Mouse (Mus musculus): Measurements from ENCODE around the gene Fyn. TPM values are rescaled to one million over a fixed set of nuclear protein-coding genes. Genes with fewer than 3 reads are reported as not detected.

Gene Fyn
- polyA plus RNA-seq, 1 experiment from 2014 or later, result 36.0 TPM

DNA sequence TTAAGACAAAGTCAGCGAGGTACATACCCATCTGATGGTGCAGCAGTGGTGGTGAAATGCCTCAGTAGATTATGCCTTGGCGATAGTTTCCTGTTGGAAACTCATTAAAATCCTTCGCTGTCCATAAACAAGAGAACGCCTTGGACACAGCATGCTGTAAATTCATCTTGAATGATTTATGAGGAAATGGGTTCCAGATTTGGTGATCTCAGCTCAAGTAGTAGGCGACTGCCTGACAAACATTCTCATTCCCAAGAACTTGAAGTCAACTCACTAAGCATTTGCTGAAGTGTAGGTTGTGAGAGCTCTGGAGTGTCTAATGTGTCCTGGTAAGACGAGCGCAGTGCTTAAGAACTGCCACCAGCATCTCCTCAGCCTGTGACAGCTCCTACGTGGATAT is 141.3 kb downstream of the Fyn start:
- ATAC-seq (replicated peaks; ENCODE audit: low FRiP score, low TSS enrichment, low read depth) (no peak), DNase-seq (ENCODE audit: low spot score) (no peak)
- Histone ChIP-seq H3K4me3 (ENCODE audit: low read depth, low read length) (no peak overlapping the region), H3K4me2 (ENCODE audit: low read length) (no peak overlapping the region), H3K4me1 (replicated peaks; ENCODE audit: control insufficient read depth, insufficient read depth, low read length) (peaks cover 19% of the 10 kb centered on the region), H3K27ac (ENCODE audit: low read depth) (no peak overlapping the region), H3K36me3 (ENCODE audit: control insufficient read depth, insufficient read depth, low read length) (0 out of 2 replicates have a peak, but pooled peaks cover 9% of the 10 kb centered on the region), H3K9me3 (ENCODE audit: control insufficient read depth, low read length) (no peaks in the 10 kb centered on the region), H3K27me3 (replicated peaks; ENCODE audit: control insufficient read depth, insufficient read depth, low read length) (no peaks in the 10 kb centered on the region), H3K9ac (ENCODE audit: low read length) (no peak overlapping the region)
- WGBS, result 68% methylated on average over 8 of the region's 8 CpGs

DNA sequence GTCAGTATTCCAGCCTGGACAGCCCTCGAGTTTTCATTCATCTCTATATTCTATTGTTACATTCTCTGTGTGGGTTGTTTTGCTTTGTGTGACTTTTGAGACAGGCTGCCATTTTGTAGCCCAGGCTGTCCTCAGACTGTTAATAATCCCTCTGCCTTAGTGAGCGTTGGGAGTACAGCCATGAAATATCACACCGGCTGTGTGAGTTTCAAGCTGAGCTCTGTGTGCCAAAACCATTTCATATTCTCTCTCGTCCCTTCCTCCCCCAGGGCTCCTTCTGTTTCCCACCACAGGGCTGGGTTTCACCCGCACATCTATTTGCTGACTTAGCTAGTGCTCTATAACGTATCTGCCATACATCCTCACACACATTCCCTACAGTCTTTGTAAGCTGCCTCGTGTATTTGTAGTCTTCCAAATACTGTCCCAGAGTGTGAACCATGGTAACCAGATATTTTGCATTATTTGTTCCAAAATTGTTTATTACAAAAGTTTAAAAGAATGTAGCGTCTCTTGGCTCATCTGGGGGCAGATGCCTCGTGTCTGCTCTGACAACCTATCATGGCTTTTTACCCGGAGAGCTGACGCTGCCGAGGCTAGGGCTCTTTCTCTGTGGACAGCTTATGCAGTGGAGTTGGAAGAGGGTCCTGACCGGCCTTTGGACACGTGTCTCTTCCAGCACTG is 144.1 kb downstream of the Fyn start:
- peaks cover 16% of the 10 kb centered on the region for H3K4me1 ChIP-seq (replicated peaks; ENCODE audit: control insufficient read depth, insufficient read depth, low read length)
- H3K36me3 ChIP-seq (ENCODE audit: control insufficient read depth, insufficient read depth, low read length), result peaks cover 27% of the 10 kb centered on the region
- no peak overlapping the region for H3K4me3 ChIP-seq (ENCODE audit: low read depth, low read length)
- no peak overlapping the region for H3K27ac ChIP-seq (ENCODE audit: low read depth)
- H3K4me2 ChIP-seq (ENCODE audit: low read length), result no peak overlapping the region
- DNase-seq (ENCODE audit: low spot score) (no peak), ATAC-seq (replicated peaks; ENCODE audit: low FRiP score, low TSS enrichment, low read depth) (no peak)
- H3K27me3 ChIP-seq (replicated peaks; ENCODE audit: control insufficient read depth, insufficient read depth, low read length), result no peaks in the 10 kb centered on the region
- no peak overlapping the region for H3K9ac ChIP-seq (ENCODE audit: low read length)
- 77% methylated on average over 14 of the region's 14 CpGs for WGBS
- H3K9me3 ChIP-seq (ENCODE audit: control insufficient read depth, low read length), result no peaks in the 10 kb centered on the region

DNA sequence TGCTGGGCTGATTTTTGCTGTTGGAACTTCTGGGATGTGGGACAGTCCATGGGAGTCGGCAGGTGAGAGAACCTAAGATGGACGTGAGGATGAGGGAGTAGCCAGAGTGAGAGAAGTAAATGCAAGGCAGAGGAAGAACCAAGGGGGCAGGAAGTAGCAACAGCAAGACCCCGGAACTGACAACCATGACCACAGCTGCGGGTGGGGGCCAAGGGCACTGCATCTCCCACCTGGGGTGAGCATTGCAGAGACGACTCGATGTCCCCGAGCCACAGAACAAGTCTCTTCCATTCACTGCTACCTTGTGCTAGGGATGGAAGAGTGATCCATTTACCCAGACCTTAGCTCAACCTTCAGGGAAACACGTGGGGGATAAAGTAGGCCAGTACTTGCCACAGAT is 146.3 kb downstream of the Fyn start:
- Histone ChIP-seq H3K36me3 (ENCODE audit: control insufficient read depth, insufficient read depth, low read length) (peaks cover 27% of the 10 kb centered on the region), H3K27ac (ENCODE audit: low read depth) (no peak overlapping the region), H3K4me3 (ENCODE audit: low read depth, low read length) (no peak overlapping the region), H3K9me3 (ENCODE audit: control insufficient read depth, low read length) (no peaks in the 10 kb centered on the region), H3K9ac (ENCODE audit: low read length) (no peak overlapping the region), H3K27me3 (replicated peaks; ENCODE audit: control insufficient read depth, insufficient read depth, low read length) (no peaks in the 10 kb centered on the region), H3K4me1 (replicated peaks; ENCODE audit: control insufficient read depth, insufficient read depth, low read length) (peaks cover 15% of the 10 kb centered on the region), H3K4me2 (ENCODE audit: low read length) (no peak overlapping the region)
- 96% methylated on average over 8 of the region's 8 CpGs for WGBS
- no peak for ATAC-seq (replicated peaks; ENCODE audit: low FRiP score, low TSS enrichment, low read depth)
- DNase-seq (ENCODE audit: low spot score), result no peak

DNA sequence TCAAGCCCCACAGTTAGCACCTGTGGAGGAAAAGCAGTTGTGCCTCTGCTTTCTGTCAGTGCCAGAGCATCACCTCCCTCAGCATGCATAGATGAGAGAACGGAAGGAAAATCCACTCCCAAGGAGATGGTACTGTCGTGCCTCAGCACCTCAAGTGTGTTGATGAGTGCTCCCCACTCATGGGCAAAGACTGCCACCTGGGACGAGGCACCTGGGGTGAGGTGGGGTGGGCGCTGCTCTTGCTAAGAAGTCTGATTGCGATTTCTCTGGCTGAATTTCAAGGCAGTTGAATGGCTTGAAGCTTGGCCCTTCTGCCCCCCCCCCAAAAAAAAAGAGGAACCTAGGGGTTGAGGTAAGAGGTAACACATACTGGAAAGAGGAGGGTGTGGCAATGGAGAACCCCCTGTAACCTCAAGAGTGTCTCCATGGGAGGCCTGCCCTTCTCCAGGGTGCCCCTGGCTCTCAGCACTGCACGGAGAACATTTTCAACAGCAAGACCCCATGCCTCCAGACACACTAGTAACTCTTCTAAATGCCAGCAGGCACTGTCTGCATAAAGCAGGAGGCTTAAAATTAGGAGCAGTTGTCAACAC is 148.0 kb downstream of the Fyn start:
- 89% methylated on average over 6 of the region's 6 CpGs for WGBS
- no peaks in the 10 kb centered on the region for H3K9me3 ChIP-seq (ENCODE audit: control insufficient read depth, low read length)
- DNase-seq (ENCODE audit: low spot score), result no peak
- H3K27ac ChIP-seq (ENCODE audit: low read depth), result no peak overlapping the region
- ATAC-seq (replicated peaks; ENCODE audit: low FRiP score, low TSS enrichment, low read depth), result no peak
- H3K4me1 ChIP-seq (replicated peaks; ENCODE audit: control insufficient read depth, insufficient read depth, low read length), result peaks cover 15% of the 10 kb centered on the region
- no peaks in the 10 kb centered on the region for H3K27me3 ChIP-seq (replicated peaks; ENCODE audit: control insufficient read depth, insufficient read depth, low read length)
- H3K4me2 ChIP-seq (ENCODE audit: low read length), result no peak overlapping the region
- no peak overlapping the region for H3K4me3 ChIP-seq (ENCODE audit: low read depth, low read length)
- H3K9ac ChIP-seq (ENCODE audit: low read length), result no peak overlapping the region
- peaks cover 27% of the 10 kb centered on the region for H3K36me3 ChIP-seq (ENCODE audit: control insufficient read depth, insufficient read depth, low read length)

DNA sequence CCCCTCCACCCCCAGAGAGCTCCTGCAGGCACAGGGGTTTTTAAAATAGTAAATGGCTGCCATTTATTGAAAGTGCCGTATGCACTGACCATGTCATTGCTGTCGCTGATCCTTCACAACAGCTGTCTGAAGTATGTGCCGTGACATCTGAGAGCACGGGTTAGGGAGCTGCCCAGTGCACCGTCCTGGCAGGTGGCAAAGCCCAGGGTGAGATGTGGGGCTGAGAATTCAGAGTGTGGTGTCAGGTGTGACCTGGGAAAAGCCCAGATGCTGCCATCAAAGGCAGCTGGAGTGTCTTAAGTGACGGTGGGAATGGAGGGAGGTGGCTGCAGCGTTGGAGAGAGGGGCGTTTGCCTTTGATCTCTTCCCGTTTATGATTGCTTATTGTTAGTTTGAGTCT is 148.7 kb downstream of the Fyn start:
- ATAC-seq (replicated peaks; ENCODE audit: low FRiP score, low TSS enrichment, low read depth), result no peak
- WGBS, result 62% methylated on average over 9 of the region's 9 CpGs
- H3K9me3 ChIP-seq (ENCODE audit: control insufficient read depth, low read length), result no peaks in the 10 kb centered on the region

DNA sequence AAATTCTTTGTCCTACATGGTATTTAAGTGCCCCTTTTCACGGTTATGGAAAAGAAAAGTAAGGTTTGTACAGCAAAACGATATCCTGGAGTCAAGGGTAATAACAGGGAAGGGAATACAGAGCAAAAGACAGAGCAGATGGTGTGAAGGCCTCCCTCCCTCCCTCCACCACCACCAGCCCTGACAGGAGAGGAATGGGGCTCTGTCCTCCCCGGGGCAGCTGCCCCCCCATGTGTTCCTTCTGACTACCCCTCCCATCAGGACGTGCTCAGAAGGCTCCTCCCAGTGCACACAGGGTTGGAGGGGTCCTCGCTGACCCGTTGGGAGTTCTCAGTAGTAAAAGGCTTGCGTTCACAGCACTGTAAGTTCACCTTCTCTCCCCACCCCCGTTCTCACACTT is 149.6 kb downstream of the Fyn start:
- Histone ChIP-seq H3K9ac (ENCODE audit: low read length) (no peak overlapping the region), H3K4me2 (ENCODE audit: low read length) (no peak overlapping the region), H3K27ac (ENCODE audit: low read depth) (no peak overlapping the region), H3K36me3 (ENCODE audit: control insufficient read depth, insufficient read depth, low read length) (peaks cover 23% of the 10 kb centered on the region), H3K4me1 (replicated peaks; ENCODE audit: control insufficient read depth, insufficient read depth, low read length) (peaks cover 26% of the 10 kb centered on the region), H3K4me3 (ENCODE audit: low read depth, low read length) (no peak overlapping the region), H3K27me3 (replicated peaks; ENCODE audit: control insufficient read depth, insufficient read depth, low read length) (no peaks in the 10 kb centered on the region), H3K9me3 (ENCODE audit: control insufficient read depth, low read length) (no peaks in the 10 kb centered on the region)
- DNase-seq (ENCODE audit: low spot score) (no peak), ATAC-seq (replicated peaks; ENCODE audit: low FRiP score, low TSS enrichment, low read depth) (no peak)
- 50% methylated on average over 8 of the region's 8 CpGs for WGBS

More for the DNA sequence above, 148.7 kb downstream of the Fyn start:
- no peak overlapping the region for H3K4me3 ChIP-seq (ENCODE audit: low read depth, low read length)
- H3K4me2 ChIP-seq (ENCODE audit: low read length), result no peak overlapping the region
- peaks cover 23% of the 10 kb centered on the region for H3K36me3 ChIP-seq (ENCODE audit: control insufficient read depth, insufficient read depth, low read length)
- no peak overlapping the region for H3K27ac ChIP-seq (ENCODE audit: low read depth)
- no peak overlapping the region for H3K9ac ChIP-seq (ENCODE audit: low read length)
- no peaks in the 10 kb centered on the region for H3K27me3 ChIP-seq (replicated peaks; ENCODE audit: control insufficient read depth, insufficient read depth, low read length)
- H3K4me1 ChIP-seq (replicated peaks; ENCODE audit: control insufficient read depth, insufficient read depth, low read length), result peaks cover 20% of the 10 kb centered on the region
- DNase-seq (ENCODE audit: low spot score), result no peak

DNA sequence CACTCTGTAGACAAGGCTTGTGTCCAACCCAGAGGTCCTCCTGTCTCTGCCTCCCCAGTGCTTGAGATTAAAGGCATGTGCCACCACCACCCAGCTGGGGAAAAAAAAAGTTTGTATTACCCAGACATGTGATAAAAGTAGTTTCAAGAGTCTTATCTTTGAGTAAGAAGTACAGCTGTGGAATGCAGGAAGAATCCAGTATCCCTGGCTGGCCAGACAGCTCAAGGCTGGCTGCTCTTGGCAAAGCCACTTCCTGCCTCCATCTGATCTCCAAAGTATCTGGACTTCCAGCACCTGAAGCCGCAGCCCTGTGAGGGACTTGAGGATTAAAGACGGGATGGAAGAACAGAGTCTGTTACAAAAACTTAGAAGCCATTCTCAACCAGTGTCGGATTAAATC is 150.2 kb downstream of the Fyn start:
- H3K4me2 ChIP-seq (ENCODE audit: low read length), result no peak overlapping the region
- H3K4me3 ChIP-seq (ENCODE audit: low read depth, low read length), result no peak overlapping the region
- 66% methylated on average over 3 of the region's 3 CpGs for WGBS
- peaks cover 26% of the 10 kb centered on the region for H3K4me1 ChIP-seq (replicated peaks; ENCODE audit: control insufficient read depth, insufficient read depth, low read length)
- 0 out of 2 replicates have a peak overlapping the region, but pooled peaks have one; percentile 14 for H3K27ac ChIP-seq (ENCODE audit: low read depth)
- H3K27me3 ChIP-seq (replicated peaks; ENCODE audit: control insufficient read depth, insufficient read depth, low read length), result no peaks in the 10 kb centered on the region
- DNase-seq (ENCODE audit: low spot score) (no peak), ATAC-seq (replicated peaks; ENCODE audit: low FRiP score, low TSS enrichment, low read depth) (no peak)
- no peaks in the 10 kb centered on the region for H3K9me3 ChIP-seq (ENCODE audit: control insufficient read depth, low read length)
- H3K9ac ChIP-seq (ENCODE audit: low read length), result no peak overlapping the region
- peaks cover 22% of the 10 kb centered on the region for H3K36me3 ChIP-seq (ENCODE audit: control insufficient read depth, insufficient read depth, low read length)

DNA sequence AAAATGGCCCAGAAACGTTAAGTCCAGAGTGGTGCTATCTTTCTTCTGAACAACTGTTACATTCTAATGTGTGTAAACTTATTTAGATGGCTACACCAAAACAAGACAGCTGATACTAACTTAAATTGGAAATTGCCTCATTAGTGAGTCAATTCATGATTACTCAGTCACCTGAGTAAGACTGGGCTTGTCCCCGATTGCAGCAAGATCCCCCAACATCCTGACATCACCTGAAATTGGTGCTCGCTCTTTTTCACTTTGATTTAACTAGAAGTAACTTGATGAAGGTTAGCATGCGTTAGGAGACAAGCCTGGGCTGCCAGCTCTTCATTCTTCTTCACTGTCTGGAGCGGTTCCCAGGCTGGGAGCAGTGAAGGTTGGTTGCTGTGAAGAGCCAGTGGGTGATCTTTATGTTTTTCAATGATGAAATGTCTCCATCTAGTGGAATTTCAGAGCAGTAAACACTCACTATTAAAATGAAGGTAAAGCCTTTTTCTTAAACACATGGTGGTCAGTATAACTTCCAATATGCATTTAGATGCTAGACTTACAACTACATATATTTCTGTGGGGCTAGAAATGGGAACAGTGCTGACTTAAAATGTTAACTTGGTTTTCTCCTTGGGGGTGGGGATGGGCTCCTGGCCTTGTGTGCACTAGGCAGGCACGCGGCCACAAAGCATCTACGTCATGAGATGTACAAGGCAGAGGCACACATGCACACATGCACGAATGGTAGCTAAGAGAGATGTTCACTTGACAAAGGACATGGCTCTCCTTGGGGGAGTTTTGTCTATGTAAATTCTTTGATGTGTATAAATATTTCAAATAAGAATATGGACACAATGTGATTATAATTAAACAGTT is 151.7 kb downstream of the Fyn start:
- no peak overlapping the region for H3K4me2 ChIP-seq (ENCODE audit: low read length)
- H3K27ac ChIP-seq (ENCODE audit: low read depth), result no peak overlapping the region
- peaks cover 18% of the 10 kb centered on the region for H3K36me3 ChIP-seq (ENCODE audit: control insufficient read depth, insufficient read depth, low read length)
- H3K4me1 ChIP-seq (replicated peaks; ENCODE audit: control insufficient read depth, insufficient read depth, low read length), result peaks cover 26% of the 10 kb centered on the region
- no peaks in the 10 kb centered on the region for H3K27me3 ChIP-seq (replicated peaks; ENCODE audit: control insufficient read depth, insufficient read depth, low read length)
- H3K9me3 ChIP-seq (ENCODE audit: control insufficient read depth, low read length), result no peaks in the 10 kb centered on the region
- WGBS, result 57% methylated on average over 9 of the region's 9 CpGs
- no peak overlapping the region for H3K9ac ChIP-seq (ENCODE audit: low read length)
- no peak for DNase-seq (ENCODE audit: low spot score)
- no peak overlapping the region for H3K4me3 ChIP-seq (ENCODE audit: low read depth, low read length)
- ATAC-seq (replicated peaks; ENCODE audit: low FRiP score, low TSS enrichment, low read depth), result peak; percentile 74

Data from intestine, embryonic 14.5 days (tissue).